Mouse (Mus musculus) cortical plate, adult 2 months (tissue): Measurements from ENCODE around the gene Exosc10.

Source experiments
- CTCF ChIP-seq: fragments of 200-500 bp; IDR thresholded peaks from 2 replicates; pipeline ENCODE4 v1.5.1; 2011; ENCODE audit warnings: mild to moderate bottlenecking, control low read depth, low read length; ENCODE audit not compliant: insufficient read depth; ENCODE audit errors: extremely low read depth
- POLR2A ChIP-seq: fragments of 200-500 bp; IDR thresholded peaks from 2 replicates; pipeline ENCODE4 v1.6.1; 2011; ENCODE audit warnings: mild to moderate bottlenecking, low read length, control low read depth; ENCODE audit not compliant: insufficient read depth; ENCODE audit errors: extremely low read depth

DNA sequence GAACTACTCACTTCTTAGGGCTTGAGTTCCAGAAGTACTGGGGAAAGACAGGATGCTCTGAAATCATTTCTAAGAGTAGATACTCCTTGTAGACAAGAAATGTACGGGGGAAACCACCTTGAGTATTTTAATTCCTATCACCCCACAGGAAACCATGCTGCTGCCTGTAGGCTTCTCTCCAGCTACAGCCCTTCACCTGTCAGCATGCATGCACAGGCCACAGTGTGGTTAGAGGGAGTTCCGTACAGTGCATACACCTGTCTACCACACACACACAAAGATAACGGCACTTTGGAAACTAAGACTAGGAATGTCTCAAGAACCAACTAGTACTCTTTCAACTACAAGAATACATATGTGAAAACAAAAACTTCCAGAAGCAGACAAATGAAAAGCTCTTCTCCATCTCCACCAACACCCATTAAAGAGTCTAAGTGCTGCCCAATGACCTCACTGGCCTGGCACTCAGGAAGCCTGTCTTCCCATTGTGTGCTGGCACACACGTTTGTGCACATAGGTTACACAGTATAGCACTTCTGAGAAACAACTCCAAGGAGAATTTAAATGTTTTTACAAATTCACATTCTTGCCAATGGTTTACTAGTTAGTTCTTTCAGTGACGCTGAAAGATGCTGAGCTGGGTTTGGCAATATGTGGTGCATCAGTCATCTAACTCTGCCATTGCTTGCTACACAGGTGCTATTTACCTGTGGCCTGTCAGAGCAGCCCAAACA, 52.6 kb downstream of the Exosc10 start:
- TF ChIP-seq CTCF: no peak
- no peak for TF ChIP-seq POLR2A
